Mouse (Mus musculus): ENCODE measurements at regions not wholly inside any gene's neighbourhood (a gene's known extent, or its start where the extent isn't known, plus 50 kb on each side); places are given as distances from the start of the nearest gene placed in this dataset.

DNA sequence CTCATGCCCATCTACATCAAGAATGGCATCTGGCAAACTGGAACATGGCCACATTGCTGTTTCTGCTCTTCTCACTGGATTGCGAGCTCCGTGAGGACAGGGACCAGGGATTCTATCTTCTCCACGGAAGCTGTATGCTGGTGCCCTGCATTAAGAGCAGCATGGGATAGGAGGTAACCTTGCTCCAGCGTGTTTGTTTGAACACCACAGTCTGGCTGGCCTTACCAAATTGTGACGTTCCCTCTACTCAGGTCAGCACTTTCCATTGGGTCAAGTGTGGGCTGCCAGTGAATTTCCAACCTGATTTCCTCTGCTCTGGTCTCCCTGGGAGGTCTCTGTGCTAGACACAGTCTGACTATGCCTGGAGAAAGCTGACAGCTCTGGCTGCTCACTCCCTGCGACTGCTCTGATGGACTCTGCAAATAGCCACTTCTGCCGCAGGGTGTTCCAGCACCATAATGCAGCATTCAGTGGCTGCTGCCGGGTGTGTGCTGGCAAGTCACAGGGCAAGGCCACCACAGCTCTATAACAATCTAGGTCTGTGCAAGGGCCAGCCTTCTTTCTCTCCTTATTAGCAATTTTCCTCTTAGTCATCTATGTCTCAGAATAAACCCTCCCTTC lies 175.6 kb downstream of the Opa1 start:
- TF ChIP-seq POLR2A (IDR thresholded peaks at IDR 0.05; ENCODE audit: low read depth, low read length) (no peak), ZMIZ1 (IDR thresholded peaks at IDR 0.05; ENCODE audit: low read depth, low read length) (no peak), EP300 (IDR thresholded peaks at IDR 0.05; ENCODE audit: low read length) (no peak), CTCF (conservative IDR thresholded peaks at IDR 0.05 in 1 of 2, IDR thresholded peaks at IDR 0.05 in 1 of 2; ENCODE audit: low read depth in 2 of 2, low read length in 2 of 2) (no peak), IRF4 (IDR thresholded peaks at IDR 0.05; ENCODE audit: low read depth, low read length) (no peak), ELF1 (IDR thresholded peaks at IDR 0.05; ENCODE audit: low read depth, low read length) (no peak), CHD2 (IDR thresholded peaks at IDR 0.05; ENCODE audit: low read length) (no peak), USF1 (IDR thresholded peaks at IDR 0.05; ENCODE audit: low read depth, low read length) (no peak), BHLHE40 (IDR thresholded peaks at IDR 0.05; ENCODE audit: low read depth, low read length) (no peak), GABPA (IDR thresholded peaks at IDR 0.05; ENCODE audit: insufficient replicate concordance, low read depth, low read length) (no peak), MEF2A (IDR thresholded peaks at IDR 0.05; ENCODE audit: borderline replicate concordance, low read depth, low read length) (no peak)

All from CH12.LX (cell line).